Mouse (Mus musculus): ENCODE measurements around the gene Parp1. TPM values are rescaled to one million over a fixed set of nuclear protein-coding genes. Genes with fewer than 3 reads are reported as not detected.

Gene Parp1
- polyA plus RNA-seq, 1 experiment from 2014 or later: 138 TPM

GRCm38 (mm10) chr1:180641137-180641517 is 72.4 kb downstream of the Parp1 start, which contains the start of gene Lin9:
TSS of gene Lin9 (plus strand) at chr1:180641150.
- ATAC-seq: peak; percentile 94

DNA sequence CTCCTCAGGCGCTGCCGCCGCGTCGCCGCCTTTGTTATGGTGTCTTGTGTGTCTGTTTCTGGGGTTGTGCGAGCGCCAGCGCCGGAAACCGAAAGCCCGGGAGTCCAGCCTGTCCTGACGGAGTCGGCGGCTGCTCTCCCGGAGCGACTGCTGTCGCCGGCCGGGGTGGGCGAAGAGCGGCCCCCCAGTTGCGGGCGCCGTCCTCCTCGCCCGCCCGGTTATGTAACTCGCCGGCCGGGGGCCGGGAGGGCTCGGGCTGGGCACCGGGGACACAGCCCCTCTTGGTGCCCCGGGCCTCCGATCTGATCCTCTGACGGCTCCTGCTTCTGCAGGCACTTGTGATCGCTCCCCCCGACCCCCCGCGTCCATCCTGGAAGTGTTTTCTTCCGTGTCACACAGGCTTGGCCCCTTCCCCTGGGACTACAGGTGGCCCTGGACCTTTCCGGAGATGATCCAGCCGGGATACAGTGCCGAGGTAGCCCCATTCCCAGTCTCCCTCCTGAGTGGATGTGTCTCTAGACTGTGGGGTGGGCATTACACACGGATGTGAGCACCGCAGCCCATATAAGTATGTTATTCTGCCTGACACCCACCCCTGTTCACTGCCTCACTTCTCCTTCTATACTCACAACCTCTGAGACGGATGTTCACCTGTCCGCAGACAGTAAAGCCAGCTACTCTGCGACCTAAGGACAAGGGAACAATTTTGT is 72.9 kb downstream of the Parp1 start:
- Histone ChIP-seq H3K9ac (replicated peaks; ENCODE audit: low read depth, low read length) (peak overlapping the region; percentile 95), H3K27me3 (replicated peaks; ENCODE audit: control insufficient read depth, insufficient read depth, low read length) (no peaks in the 10 kb centered on the region), H3K36me3 (ENCODE audit: control insufficient read depth, insufficient read depth) (no peaks in the 10 kb centered on the region), H3K4me1 (replicated peaks; ENCODE audit: control insufficient read depth, insufficient read depth, low read length) (peaks cover 18% of the 10 kb centered on the region), H3K27ac (ENCODE audit: low read length) (peak overlapping the region; percentile 92), H3K4me2 (ENCODE audit: low read length) (peak overlapping the region; percentile 81), H3K4me3 (replicated peaks; ENCODE audit: low read length) (peak overlapping the region; percentile 98), H3K9me3 (ENCODE audit: control insufficient read depth, low read length) (no peaks in the 10 kb centered on the region)
- ATAC-seq: peak; percentile 67
- WGBS: 3% methylated on average over 49 of the region's 50 CpGs

More at GRCm38 (mm10) chr1:180641137-180641517, 72.4 kb downstream of the Parp1 start, which contains the start of gene Lin9:
- H3K4me2 ChIP-seq (ENCODE audit: low read length): peak within 1 kb of the TSS; percentile 83
- H3K4me3 ChIP-seq (replicated peaks; ENCODE audit: low read length): peak within 1 kb of the TSS; percentile 98
- peak within 1 kb of the TSS; percentile 95 for H3K9ac ChIP-seq (replicated peaks; ENCODE audit: low read depth, low read length)
- H3K36me3 ChIP-seq (ENCODE audit: control insufficient read depth, insufficient read depth): no peaks in the 10 kb centered on the region
- H3K4me1 ChIP-seq (replicated peaks; ENCODE audit: control insufficient read depth, insufficient read depth, low read length): peaks cover 18% of the 10 kb centered on the region
- H3K9me3 ChIP-seq (ENCODE audit: control insufficient read depth, low read length): no peaks in the 10 kb centered on the region
- no peaks in the 10 kb centered on the region for H3K27me3 ChIP-seq (replicated peaks; ENCODE audit: control insufficient read depth, insufficient read depth, low read length)
- WGBS: 0% methylated on average over 39 of the region's 47 CpGs
- peak within 1 kb of the TSS; percentile 92 for H3K27ac ChIP-seq (ENCODE audit: low read length)

- no peaks in the 10 kb centered on the region for H3K9me3 ChIP-seq (ENCODE audit: control insufficient read depth, low read length)
- peak overlapping the region; percentile 98 for H3K4me3 ChIP-seq (replicated peaks; ENCODE audit: low read length)
- H3K27ac ChIP-seq (ENCODE audit: low read length): no peak overlapping the region
- no peak for ATAC-seq
- no peaks in the 10 kb centered on the region for H3K36me3 ChIP-seq (ENCODE audit: control insufficient read depth, insufficient read depth)
- peak overlapping the region; percentile 81 for H3K4me2 ChIP-seq (ENCODE audit: low read length)
- peaks cover 18% of the 10 kb centered on the region for H3K4me1 ChIP-seq (replicated peaks; ENCODE audit: control insufficient read depth, insufficient read depth, low read length)
- peak overlapping the region; percentile 95 for H3K9ac ChIP-seq (replicated peaks; ENCODE audit: low read depth, low read length)
- WGBS: 80% methylated on average over 8 of the region's 8 CpGs
- H3K27me3 ChIP-seq (replicated peaks; ENCODE audit: control insufficient read depth, insufficient read depth, low read length): no peaks in the 10 kb centered on the region
Observed at GRCm38 (mm10) chr1:180642228-180642564, 73.5 kb downstream of the Parp1 start.

Small RNA genes within 50 kb of the gene (microRNA-seq; reads per million reads assigned to microRNA genes)
- not detected for gene Mir6904

Other genes with a start within 250 kb of the Parp1 start
- gene Itpkb, start 238.4 kb upstream of the Parp1 start, polyA plus RNA-seq (2015; fragmentation: Nextera tagmentation; extraction: Ambion mirVana): 2.0 and 2.4 TPM in 2 replicates
- 3.9 and 4.3 TPM in 2 replicates for gene Stum, start 85.4 kb upstream of the Parp1 start, polyA plus RNA-seq (2015; fragmentation: Nextera tagmentation; extraction: Ambion mirVana)
- 16.2 and 17.7 TPM in 2 replicates for gene Lin9, start 72.2 kb downstream of the Parp1 start, polyA plus RNA-seq (2015; fragmentation: Nextera tagmentation; extraction: Ambion mirVana)
- 0.10 TPM in 1 of 2 replicates, not detected in the other for gene Mixl1, start 128.1 kb downstream of the Parp1 start, polyA plus RNA-seq (2015; fragmentation: Nextera tagmentation; extraction: Ambion mirVana)
- 23.5 and 25.0 TPM in 2 replicates for gene Acbd3, start 157.1 kb downstream of the Parp1 start, polyA plus RNA-seq (2015; fragmentation: Nextera tagmentation; extraction: Ambion mirVana)
- gene H3f3a, start 245.0 kb downstream of the Parp1 start, polyA plus RNA-seq (2015; fragmentation: Nextera tagmentation; extraction: Ambion mirVana): 3,503 and 3,633 TPM in 2 replicates

Measured in forebrain, embryonic 16.5 days (tissue).